Mouse (Mus musculus): ENCODE measurements around the gene Il12a. TPM values are rescaled to one million over a fixed set of nuclear protein-coding genes. Genes with fewer than 3 reads are reported as not detected.
"Not testable (repeated sequence)": the region's sequence is repeated elsewhere in the genome, so short reads cannot be mapped to it uniquely, and the experiment has no call there.

Gene Il12a
- polyA plus RNA-seq, 1 experiment from 2014 or later, result not detected

GRCm38 (mm10) chr3:68711510-68711909, 21.1 kb downstream of the Il12a start:
- H3K27ac ChIP-seq, result no peak overlapping the region
- no peaks in the 10 kb centered on the region for H3K27me3 ChIP-seq (ENCODE audit: control insufficient read depth, insufficient read depth, low read length)
- DNase-seq (ENCODE audit: low spot score), result no peak
- H3K9me3 ChIP-seq (ENCODE audit: control insufficient read depth, low read length), result no peaks in the 10 kb centered on the region
- H3K9ac ChIP-seq, result no peak overlapping the region
- WGBS, result 93% methylated on average over 5 of the region's 5 CpGs
- no peak overlapping the region for H3K4me2 ChIP-seq (replicated peaks)
- no peaks in the 10 kb centered on the region for H3K4me1 ChIP-seq (replicated peaks; ENCODE audit: control insufficient read depth, insufficient read depth, low read length)
- ATAC-seq (ENCODE audit: low FRiP score), result no peak
- no peaks in the 10 kb centered on the region for H3K36me3 ChIP-seq (replicated peaks; ENCODE audit: control insufficient read depth, insufficient read depth)
- H3K4me3 ChIP-seq (replicated peaks; ENCODE audit: low read length), result no peak overlapping the region

DNA sequence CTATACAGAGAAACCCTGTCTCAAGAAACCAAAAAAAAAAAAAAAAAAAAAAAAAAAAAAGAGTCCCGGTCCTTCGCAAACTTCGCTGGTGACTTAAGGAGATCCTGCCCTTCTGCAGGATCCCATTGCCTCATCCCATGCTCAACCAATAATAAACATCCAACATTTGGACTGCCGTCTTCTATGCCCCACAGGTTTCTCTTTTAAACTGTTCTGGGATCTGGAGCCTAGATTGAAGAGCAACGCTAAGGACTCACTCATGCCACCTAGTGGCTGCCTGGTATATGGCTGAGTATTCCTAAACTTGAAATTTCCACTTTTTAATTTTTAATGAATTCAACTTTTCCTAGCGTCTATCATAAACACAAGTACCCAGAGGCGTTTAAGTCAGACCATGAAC, 23.1 kb downstream of the Il12a start:
- H3K4me1 ChIP-seq (replicated peaks; ENCODE audit: control insufficient read depth, insufficient read depth, low read length), result no peaks in the 10 kb centered on the region
- peak; percentile 84 for DNase-seq (ENCODE audit: low spot score)
- H3K27ac ChIP-seq, result no peak overlapping the region
- H3K9me3 ChIP-seq (ENCODE audit: control insufficient read depth, low read length), result no peaks in the 10 kb centered on the region
- H3K27me3 ChIP-seq (ENCODE audit: control insufficient read depth, insufficient read depth, low read length), result no peaks in the 10 kb centered on the region
- ATAC-seq (ENCODE audit: low FRiP score), result no peak
- no peak overlapping the region for H3K4me3 ChIP-seq (replicated peaks; ENCODE audit: low read length)
- no peaks in the 10 kb centered on the region for H3K36me3 ChIP-seq (replicated peaks; ENCODE audit: control insufficient read depth, insufficient read depth)
- H3K4me2 ChIP-seq (replicated peaks), result no peak overlapping the region
- no peak overlapping the region for H3K9ac ChIP-seq
- 13% methylated on average over 7 of the region's 7 CpGs for WGBS

GRCm38 (mm10) chr3:68717346-68717745, 26.9 kb downstream of the Il12a start:
- WGBS, result 48% methylated on average over 5 of the region's 5 CpGs

GRCm38 (mm10) chr3:68719229-68719819, 28.9 kb downstream of the Il12a start:
- no peak overlapping the region for H3K9ac ChIP-seq
- no peaks in the 10 kb centered on the region for H3K36me3 ChIP-seq (replicated peaks; ENCODE audit: control insufficient read depth, insufficient read depth)
- no peaks in the 10 kb centered on the region for H3K9me3 ChIP-seq (ENCODE audit: control insufficient read depth, low read length)
- WGBS, result 76% methylated on average over 8 of the region's 8 CpGs
- no peaks in the 10 kb centered on the region for H3K27me3 ChIP-seq (ENCODE audit: control insufficient read depth, insufficient read depth, low read length)
- no peak overlapping the region for H3K4me2 ChIP-seq (replicated peaks)
- H3K27ac ChIP-seq, result no peak overlapping the region
- H3K4me3 ChIP-seq (replicated peaks; ENCODE audit: low read length), result no peak overlapping the region
- no peaks in the 10 kb centered on the region for H3K4me1 ChIP-seq (replicated peaks; ENCODE audit: control insufficient read depth, insufficient read depth, low read length)
- DNase-seq (ENCODE audit: low spot score) (no peak), ATAC-seq (ENCODE audit: low FRiP score) (no peak)

More at GRCm38 (mm10) chr3:68717346-68717745, 26.9 kb downstream of the Il12a start:
- not testable (repeated sequence) for ATAC-seq (ENCODE audit: low FRiP score); H3K36me3 ChIP-seq (replicated peaks; ENCODE audit: control insufficient read depth, insufficient read depth); H3K4me1 ChIP-seq (replicated peaks; ENCODE audit: control insufficient read depth, insufficient read depth, low read length); H3K9ac ChIP-seq; H3K27me3 ChIP-seq (ENCODE audit: control insufficient read depth, insufficient read depth, low read length); H3K4me3 ChIP-seq (replicated peaks; ENCODE audit: low read length); H3K9me3 ChIP-seq (ENCODE audit: control insufficient read depth, low read length); H3K27ac ChIP-seq; H3K4me2 ChIP-seq (replicated peaks)
- peak; percentile 68 for DNase-seq (ENCODE audit: low spot score)

- Histone ChIP-seq H3K27ac (no peak overlapping the region), H3K9ac (no peak overlapping the region), H3K9me3 (ENCODE audit: control insufficient read depth, low read length) (no peaks in the 10 kb centered on the region), H3K4me1 (replicated peaks; ENCODE audit: control insufficient read depth, insufficient read depth, low read length) (no peaks in the 10 kb centered on the region), H3K4me3 (replicated peaks; ENCODE audit: low read length) (no peak overlapping the region), H3K36me3 (replicated peaks; ENCODE audit: control insufficient read depth, insufficient read depth) (no peaks in the 10 kb centered on the region), H3K4me2 (replicated peaks) (no peak overlapping the region), H3K27me3 (ENCODE audit: control insufficient read depth, insufficient read depth, low read length) (no peaks in the 10 kb centered on the region)
- DNase-seq (ENCODE audit: low spot score), result peak; percentile 65
- 42% methylated on average over 13 of the region's 13 CpGs for WGBS
- ATAC-seq (ENCODE audit: low FRiP score), result peak; percentile 21; the same call in 1 of the 2 replicates
Observed at GRCm38 (mm10) chr3:68720258-68720657, 29.8 kb downstream of the Il12a start.

DNA sequence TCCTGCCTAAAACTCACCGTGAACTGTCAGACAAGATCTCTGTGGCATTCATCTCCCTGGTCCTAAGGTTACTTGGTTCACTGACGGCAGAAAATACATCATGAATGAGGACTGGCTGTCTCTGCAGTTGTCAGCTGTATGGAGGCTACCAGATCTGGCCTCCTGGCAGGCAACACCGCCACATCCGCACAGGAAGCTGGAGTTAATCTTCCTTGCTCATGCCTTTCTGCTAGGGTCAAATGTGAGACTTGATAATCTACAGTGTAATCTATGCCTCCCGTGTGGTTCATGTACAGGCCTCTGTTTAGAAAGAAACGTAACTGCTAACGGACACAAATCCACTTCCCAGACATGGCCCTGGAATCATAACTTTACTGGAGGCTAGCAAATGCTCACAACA, 51.5 kb downstream of the Il12a start:
- DNase-seq (ENCODE audit: low spot score) (no peak), ATAC-seq (ENCODE audit: low FRiP score) (no peak)
- Histone ChIP-seq H3K4me2 (replicated peaks) (no peak overlapping the region), H3K9me3 (ENCODE audit: control insufficient read depth, low read length) (no peaks in the 10 kb centered on the region), H3K27me3 (ENCODE audit: control insufficient read depth, insufficient read depth, low read length) (no peaks in the 10 kb centered on the region), H3K4me1 (replicated peaks; ENCODE audit: control insufficient read depth, insufficient read depth, low read length) (no peaks in the 10 kb centered on the region), H3K4me3 (replicated peaks; ENCODE audit: low read length) (no peak overlapping the region), H3K9ac (no peak overlapping the region), H3K27ac (no peak overlapping the region), H3K36me3 (replicated peaks; ENCODE audit: control insufficient read depth, insufficient read depth) (no peaks in the 10 kb centered on the region)
- 80% methylated on average over 7 of the region's 7 CpGs for WGBS

DNA sequence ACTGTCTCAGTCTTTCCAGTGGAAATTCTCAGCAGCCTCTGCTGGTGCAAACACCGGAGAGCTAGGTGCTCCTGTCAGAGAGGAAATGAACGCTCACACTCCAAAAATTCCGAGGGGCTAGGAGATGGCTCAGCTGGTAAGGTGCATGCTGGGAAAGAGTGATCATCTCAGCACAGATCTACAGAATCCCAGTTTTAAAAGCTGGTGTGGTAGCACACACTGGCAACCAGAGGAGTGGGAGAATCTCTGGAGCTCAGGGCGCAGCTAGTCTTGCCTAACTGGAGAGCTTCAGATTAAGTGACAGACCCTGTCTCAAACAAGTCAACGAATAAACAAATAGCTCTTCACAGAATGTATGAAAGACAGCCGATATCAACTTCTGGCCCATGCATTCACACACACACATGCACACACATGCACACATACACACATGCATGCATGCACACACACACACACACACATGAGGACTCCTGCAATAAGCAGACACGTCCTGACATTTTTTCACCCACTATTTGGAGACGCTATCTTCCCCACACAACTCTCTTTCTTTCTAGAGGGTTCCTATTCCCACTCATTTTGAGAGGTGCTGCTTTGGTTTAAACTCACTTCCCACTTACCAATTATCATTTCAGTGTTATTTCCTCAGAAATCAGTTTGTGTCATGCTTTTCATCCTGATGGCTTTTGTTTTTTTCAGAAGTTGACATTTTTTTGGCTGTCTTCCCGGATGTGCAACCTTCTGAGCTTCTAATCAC, 52.5 kb downstream of the Il12a start:
- H3K4me2 ChIP-seq (replicated peaks), result no peak overlapping the region
- no peaks in the 10 kb centered on the region for H3K9me3 ChIP-seq (ENCODE audit: control insufficient read depth, low read length)
- no peak overlapping the region for H3K27ac ChIP-seq
- no peak for DNase-seq (ENCODE audit: low spot score)
- no peaks in the 10 kb centered on the region for H3K36me3 ChIP-seq (replicated peaks; ENCODE audit: control insufficient read depth, insufficient read depth)
- ATAC-seq (ENCODE audit: low FRiP score), result no peak
- no peak overlapping the region for H3K4me3 ChIP-seq (replicated peaks; ENCODE audit: low read length)
- no peaks in the 10 kb centered on the region for H3K4me1 ChIP-seq (replicated peaks; ENCODE audit: control insufficient read depth, insufficient read depth, low read length)
- 86% methylated on average over 9 of the region's 9 CpGs for WGBS
- H3K27me3 ChIP-seq (ENCODE audit: control insufficient read depth, insufficient read depth, low read length), result no peaks in the 10 kb centered on the region
- no peak overlapping the region for H3K9ac ChIP-seq

DNA sequence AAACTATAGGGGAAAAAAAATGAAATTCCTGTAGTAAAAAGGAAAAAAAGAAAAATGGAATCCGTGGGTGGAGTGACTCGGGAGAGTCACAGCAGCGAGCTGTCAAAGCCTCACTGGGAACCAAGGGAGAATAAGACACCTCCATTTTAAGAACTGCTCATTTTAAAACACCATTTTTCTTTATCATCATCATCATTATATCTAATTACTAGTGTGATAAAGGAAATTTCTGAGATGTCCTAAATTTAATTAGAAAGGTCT, 53.0 kb downstream of the Il12a start:
- no peaks in the 10 kb centered on the region for H3K36me3 ChIP-seq (replicated peaks; ENCODE audit: control insufficient read depth, insufficient read depth)
- ATAC-seq (ENCODE audit: low FRiP score), result no peak
- WGBS, result 49% methylated on average over 3 of the region's 3 CpGs

DNA sequence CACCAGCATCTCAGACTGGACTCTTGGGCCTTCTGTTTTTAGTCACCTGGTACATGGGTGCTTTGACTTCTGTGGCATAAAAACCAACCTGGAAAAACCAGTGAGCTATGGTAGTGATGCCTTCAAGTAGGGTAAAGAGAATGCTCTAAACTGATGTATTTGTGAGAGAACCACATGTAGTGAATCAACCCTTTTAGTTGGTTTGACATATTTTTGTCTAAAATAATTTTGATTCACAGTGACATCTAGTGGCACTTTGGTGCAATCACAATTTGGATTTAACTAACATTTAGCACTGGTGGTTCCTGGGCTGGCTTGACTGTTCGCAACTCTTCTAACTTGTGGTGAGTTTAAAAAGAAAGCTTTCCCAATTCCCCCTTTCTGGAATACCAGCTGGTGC, 53.7 kb downstream of the Il12a start:
- Histone ChIP-seq H3K27ac (no peak overlapping the region), H3K4me2 (replicated peaks) (no peak overlapping the region), H3K27me3 (ENCODE audit: control insufficient read depth, insufficient read depth, low read length) (no peaks in the 10 kb centered on the region), H3K36me3 (replicated peaks; ENCODE audit: control insufficient read depth, insufficient read depth) (no peaks in the 10 kb centered on the region), H3K9ac (no peak overlapping the region), H3K4me3 (replicated peaks; ENCODE audit: low read length) (no peak overlapping the region), H3K4me1 (replicated peaks; ENCODE audit: control insufficient read depth, insufficient read depth, low read length) (no peaks in the 10 kb centered on the region), H3K9me3 (ENCODE audit: control insufficient read depth, low read length) (no peaks in the 10 kb centered on the region)
- ATAC-seq (ENCODE audit: low FRiP score) (no peak), DNase-seq (ENCODE audit: low spot score) (peak; percentile 81)
- 83% methylated on average over 1 of the region's 1 CpGs for WGBS

More for the DNA sequence above, 53.0 kb downstream of the Il12a start:
- Histone ChIP-seq H3K9ac (no peak overlapping the region), H3K27ac (no peak overlapping the region), H3K9me3 (ENCODE audit: control insufficient read depth, low read length) (no peaks in the 10 kb centered on the region), H3K4me2 (replicated peaks) (no peak overlapping the region), H3K4me3 (replicated peaks; ENCODE audit: low read length) (no peak overlapping the region), H3K4me1 (replicated peaks; ENCODE audit: control insufficient read depth, insufficient read depth, low read length) (no peaks in the 10 kb centered on the region), H3K27me3 (ENCODE audit: control insufficient read depth, insufficient read depth, low read length) (no peaks in the 10 kb centered on the region)
- no peak for DNase-seq (ENCODE audit: low spot score)

All from hindbrain, embryonic 14.5 days (tissue).